Mouse (Mus musculus) spleen, adult 2 months (tissue): ENCODE results near the gene Tmed11.

Experiments
- CTCF ChIP-seq: fragments of 200-500 bp; IDR thresholded peaks from 2 replicates; pipeline ENCODE4 v1.5.1; 2011; ENCODE audit warnings: mild to moderate bottlenecking, inconsistent platforms; ENCODE audit not compliant: insufficient read depth, insufficient read length, insufficient replicate concordance; ENCODE audit errors: extremely low read depth
- POLR2A ChIP-seq: fragments of 200-500 bp; IDR thresholded peaks from 2 replicates; pipeline ENCODE4 v1.6.1; 2011; ENCODE audit warnings: low read depth, low read length, inconsistent platforms

DNA sequence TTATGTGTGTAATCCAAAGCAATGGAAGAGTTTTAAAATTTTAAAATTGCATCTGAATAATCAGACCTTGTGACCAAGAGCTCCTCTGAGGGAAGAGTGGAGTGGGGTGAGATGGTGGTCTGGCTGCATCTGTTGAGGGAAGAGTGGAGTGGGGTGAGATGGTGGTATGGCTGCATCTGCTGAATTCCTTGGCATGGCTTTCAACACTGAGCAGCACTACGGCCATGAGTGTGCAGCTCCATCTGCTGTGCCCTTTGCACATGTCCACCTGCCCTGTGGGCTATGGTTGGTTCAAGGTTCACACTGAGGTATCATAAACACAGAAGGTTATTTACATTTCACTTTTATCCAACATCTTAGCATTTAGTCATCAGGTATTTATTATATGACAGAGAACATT lies 67.7 kb downstream of the Tmed11 start:
- TF ChIP-seq POLR2A (no peak), CTCF (no peak)
